Mouse (Mus musculus) C2C12 (cell line): ENCODE measurements at regions not wholly inside any gene's neighbourhood (a gene's known extent, or its start where the extent isn't known, plus 50 kb on each side); places are given as distances from the start of the nearest gene placed in this dataset.

Experiments used
- CTCF ChIP-seq: IDR thresholded peaks from one replicate; pipeline ENCODE4 v1.5.1; 2011; ENCODE audit not compliant: control insufficient read depth, insufficient read depth, insufficient read length
- MYOD1 ChIP-seq: IDR thresholded peaks from one replicate; pipeline ENCODE4 v1.6.1; 2011; ENCODE audit warnings: low read depth; ENCODE audit not compliant: control insufficient read depth, insufficient read length
- MYOG ChIP-seq: IDR thresholded peaks from one replicate; pipeline ENCODE4 v1.6.1; 2011; ENCODE audit not compliant: control insufficient read depth, insufficient read length; ENCODE audit errors: extremely low read depth

GRCm38 (mm10) chr4:67607166-67607565, 779.8 kb downstream of the Tlr4 start:
- TF ChIP-seq CTCF (no peak), MYOG (no peak), MYOD1 (no peak)
